Mouse (Mus musculus): ENCODE measurements at regions not wholly inside any gene's neighbourhood (a gene's known extent, or its start where the extent isn't known, plus 50 kb on each side); places are given as distances from the start of the nearest gene placed in this dataset. TPM values are rescaled to one million over a fixed set of nuclear protein-coding genes. Genes with fewer than 3 reads are reported as not detected.

- Histone ChIP-seq H3K4me2 (no peak overlapping the region), H3K9ac (no peak overlapping the region), H3K27ac (no peak overlapping the region), H3K27me3 (no peaks in the 10 kb centered on the region), H3K4me3 (no peak overlapping the region), H3K36me3 (no peaks in the 10 kb centered on the region), H3K4me1 (peaks cover 50% of the 10 kb centered on the region), H3K9me3 (no peaks in the 10 kb centered on the region)
- WGBS, result 97% methylated on average over 4 of the region's 4 CpGs
- ATAC-seq (ENCODE audit: insufficient number of reproducible peaks, insufficient read depth, low FRiP score, low TSS enrichment, low read depth), result no peak
Observed at GRCm38 (mm10) chr4:137100756-137101155, 52.2 kb upstream of the Zbtb40 start.

Small RNAs in the stretch of these regions (microRNA-seq; reads per million reads assigned to microRNA genes)
- gene Gm23263 (not detected), gene Gm25399 (not detected)
